Mouse (Mus musculus): ENCODE measurements around the gene Cfap43. TPM values are rescaled to one million over a fixed set of nuclear protein-coding genes. Genes with fewer than 3 reads are reported as not detected.

The Cfap43 gene
- polyA plus RNA-seq, 1 experiment from 2014 or later: 0.03 TPM

DNA sequence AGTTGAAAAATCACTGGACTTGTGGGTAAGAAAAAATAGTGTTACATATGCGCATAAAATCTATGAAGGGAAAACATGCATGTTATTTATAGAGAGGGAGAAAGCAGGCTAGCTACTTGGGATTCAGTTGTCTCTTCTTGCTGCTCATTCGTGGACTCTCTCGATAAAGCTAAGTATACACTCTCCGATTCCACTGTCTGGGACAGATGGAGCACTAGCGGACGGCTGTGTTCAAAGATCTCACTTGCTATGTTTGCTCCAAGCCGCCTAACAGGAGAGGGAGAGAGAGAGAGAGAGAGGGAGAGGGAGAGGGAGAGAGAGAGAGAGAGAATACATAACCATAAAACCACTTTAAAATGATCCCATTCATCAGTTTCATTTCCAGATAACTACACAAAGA lies 138.9 kb downstream of the Cfap43 start:
- DNase-seq (no peak), ATAC-seq (ENCODE audit: low read depth) (no peak)
- WGBS (ENCODE audit: insufficient replicate concordance): 75% methylated on average over 7 of the region's 7 CpGs
- no peak overlapping the region for H3K9ac ChIP-seq
- no peaks in the 10 kb centered on the region for H3K27me3 ChIP-seq
- no peak overlapping the region for H3K4me3 ChIP-seq (replicated peaks)
- H3K9me3 ChIP-seq (replicated peaks): no peaks in the 10 kb centered on the region
- no peak overlapping the region for H3K4me2 ChIP-seq
- H3K4me1 ChIP-seq (replicated peaks): no peaks in the 10 kb centered on the region
- no peaks in the 10 kb centered on the region for H3K36me3 ChIP-seq
- H3K27ac ChIP-seq: no peak overlapping the region

DNA sequence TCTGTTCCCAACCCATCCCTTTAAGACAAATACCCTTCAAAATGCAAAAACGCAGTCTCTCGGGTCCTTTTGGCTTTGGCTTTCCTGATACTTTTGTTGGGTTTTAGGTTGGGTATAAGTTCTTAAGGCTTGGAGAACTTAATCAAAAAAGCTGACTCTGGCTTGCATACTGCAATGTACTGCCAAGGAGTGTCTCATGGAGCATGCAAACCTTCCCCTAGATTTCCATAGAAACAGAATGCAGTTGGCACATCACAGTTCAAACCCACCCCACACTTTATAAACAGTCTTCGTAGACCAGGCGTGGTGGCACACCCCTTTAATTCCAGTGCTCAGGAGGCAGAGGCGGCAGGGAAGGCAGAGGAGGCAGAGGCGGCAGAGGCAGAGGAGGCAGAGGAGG lies 141.2 kb downstream of the Cfap43 start:
- 70% methylated on average over 6 of the region's 6 CpGs for WGBS (ENCODE audit: insufficient replicate concordance)
- DNase-seq: no peak
- Histone ChIP-seq H3K4me1 (replicated peaks) (no peaks in the 10 kb centered on the region), H3K27me3 (no peaks in the 10 kb centered on the region), H3K4me2 (no peak overlapping the region), H3K4me3 (replicated peaks) (no peak overlapping the region), H3K27ac (no peak overlapping the region), H3K9ac (no peak overlapping the region), H3K9me3 (replicated peaks) (no peaks in the 10 kb centered on the region), H3K36me3 (no peaks in the 10 kb centered on the region)
- no peak for ATAC-seq (ENCODE audit: low read depth)

DNA sequence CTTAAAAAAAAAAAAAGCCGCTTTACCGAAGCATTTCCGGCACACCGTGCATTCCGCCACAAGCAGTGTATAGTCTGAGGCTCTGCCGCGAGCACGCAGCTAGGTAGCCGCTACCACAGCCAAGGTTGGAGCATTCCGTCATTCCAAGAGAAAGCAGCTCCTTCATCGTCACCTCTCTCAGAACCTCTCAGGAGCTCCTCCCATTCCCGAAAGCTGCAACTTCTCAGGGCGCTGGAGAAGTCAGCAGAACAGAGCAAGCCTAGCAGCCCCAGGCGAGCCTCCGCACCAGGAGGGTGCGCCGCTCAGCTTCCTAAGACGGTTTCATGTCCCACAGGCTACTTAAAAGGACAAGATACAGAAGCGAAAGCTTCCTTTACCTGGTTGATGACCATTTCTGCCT lies 163.5 kb downstream of the Cfap43 start:
- no peak overlapping the region for H3K27ac ChIP-seq
- no peaks in the 10 kb centered on the region for H3K36me3 ChIP-seq
- no peak for DNase-seq
- 52% methylated on average over 19 of the region's 19 CpGs for WGBS (ENCODE audit: insufficient replicate concordance)
- H3K4me2 ChIP-seq: no peak overlapping the region
- H3K4me1 ChIP-seq (replicated peaks): no peaks in the 10 kb centered on the region
- H3K27me3 ChIP-seq: no peaks in the 10 kb centered on the region; the same call in 1 of the 2 replicates
- no peak for ATAC-seq (ENCODE audit: low read depth)
- no peak overlapping the region for H3K9ac ChIP-seq
- H3K9me3 ChIP-seq (replicated peaks): no peaks in the 10 kb centered on the region
- no peak overlapping the region for H3K4me3 ChIP-seq (replicated peaks)

DNA sequence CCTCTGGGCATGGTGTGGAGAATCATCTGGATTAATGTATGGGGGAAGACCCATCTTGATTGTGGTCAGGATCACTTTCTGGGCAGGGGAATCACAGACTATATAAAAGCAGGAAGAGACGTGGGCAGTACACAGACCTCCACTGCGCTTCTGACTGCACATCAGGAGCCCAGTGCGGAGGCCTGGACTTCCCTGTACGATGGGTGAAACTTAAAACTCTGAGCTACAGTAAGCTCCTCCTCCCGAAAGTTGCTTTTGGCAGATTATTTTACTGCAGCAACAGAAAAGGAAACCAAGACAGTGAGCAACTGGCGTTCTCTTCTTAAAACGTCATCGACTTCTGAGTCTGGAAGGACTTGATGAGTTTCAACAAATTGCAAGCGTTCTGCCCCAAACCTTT lies 164.2 kb downstream of the Cfap43 start:
- WGBS (ENCODE audit: insufficient replicate concordance): 62% methylated on average over 9 of the region's 9 CpGs
- no peaks in the 10 kb centered on the region; the same call in 1 of the 2 replicates for H3K27me3 ChIP-seq
- no peaks in the 10 kb centered on the region for H3K36me3 ChIP-seq
- ATAC-seq (ENCODE audit: low read depth) (no peak), DNase-seq (no peak)
- H3K4me1 ChIP-seq (replicated peaks): no peaks in the 10 kb centered on the region
- no peaks in the 10 kb centered on the region for H3K9me3 ChIP-seq (replicated peaks)
- no peak overlapping the region for H3K4me3 ChIP-seq (replicated peaks)
- H3K27ac ChIP-seq: no peak overlapping the region
- no peak overlapping the region for H3K4me2 ChIP-seq
- no peak overlapping the region for H3K9ac ChIP-seq

DNA sequence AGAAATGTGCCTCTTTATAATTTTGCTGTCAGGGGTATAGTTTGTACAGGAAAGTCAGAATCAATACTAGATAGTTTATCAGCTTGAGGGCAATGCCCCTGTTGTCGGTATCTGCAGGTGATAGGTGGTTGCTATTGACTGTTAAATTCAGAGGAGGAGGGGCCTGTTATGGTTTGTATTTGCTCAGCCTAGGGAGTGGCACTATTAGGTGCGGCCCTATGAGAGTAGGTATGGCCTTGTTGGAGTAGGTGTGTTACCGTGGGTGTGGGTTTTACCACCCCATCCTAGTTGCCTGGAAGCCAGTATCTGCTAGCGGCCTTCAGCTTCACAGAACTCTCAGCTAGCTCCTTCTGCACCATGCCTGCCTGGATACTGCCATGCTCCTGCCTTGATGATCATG lies 165.2 kb downstream of the Cfap43 start:
- Histone ChIP-seq H3K9me3 (replicated peaks) (no peaks in the 10 kb centered on the region), H3K27ac (no peak overlapping the region), H3K4me3 (replicated peaks) (no peak overlapping the region), H3K4me2 (no peak overlapping the region), H3K9ac (no peak overlapping the region), H3K27me3 (no peaks in the 10 kb centered on the region; the same call in 1 of the 2 replicates), H3K36me3 (no peaks in the 10 kb centered on the region), H3K4me1 (replicated peaks) (no peaks in the 10 kb centered on the region)
- no peak for ATAC-seq (ENCODE audit: low read depth)
- 49% methylated on average over 4 of the region's 4 CpGs for WGBS (ENCODE audit: insufficient replicate concordance)
- DNase-seq: no peak

DNA sequence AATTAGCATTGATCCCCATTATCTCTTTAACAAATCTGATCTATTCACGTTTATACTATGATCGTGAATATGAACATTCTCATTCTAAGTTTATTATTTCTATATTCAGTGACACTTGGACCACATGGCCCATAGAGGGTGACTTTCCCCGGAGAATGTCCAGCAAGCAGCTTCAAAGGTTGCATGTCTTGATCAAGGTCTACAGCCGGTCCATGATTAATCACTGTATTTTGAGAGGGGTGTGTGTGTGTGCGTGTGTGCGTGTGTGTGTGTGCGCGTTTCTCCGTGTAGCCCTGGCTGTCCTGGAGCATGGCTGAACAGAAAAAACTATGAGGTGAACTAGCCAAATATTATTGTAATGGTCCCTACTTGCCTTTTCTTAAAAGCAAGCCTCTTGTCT lies 166.6 kb downstream of the Cfap43 start:
- Histone ChIP-seq H3K4me3 (replicated peaks) (no peak overlapping the region), H3K9ac (no peak overlapping the region), H3K9me3 (replicated peaks) (no peaks in the 10 kb centered on the region), H3K27me3 (no peaks in the 10 kb centered on the region; the same call in 1 of the 2 replicates), H3K4me2 (no peak overlapping the region), H3K27ac (no peak overlapping the region), H3K36me3 (no peaks in the 10 kb centered on the region), H3K4me1 (replicated peaks) (no peaks in the 10 kb centered on the region)
- ATAC-seq (ENCODE audit: low read depth) (no peak), DNase-seq (no peak)
- WGBS (ENCODE audit: insufficient replicate concordance): 79% methylated on average over 9 of the region's 9 CpGs

DNA sequence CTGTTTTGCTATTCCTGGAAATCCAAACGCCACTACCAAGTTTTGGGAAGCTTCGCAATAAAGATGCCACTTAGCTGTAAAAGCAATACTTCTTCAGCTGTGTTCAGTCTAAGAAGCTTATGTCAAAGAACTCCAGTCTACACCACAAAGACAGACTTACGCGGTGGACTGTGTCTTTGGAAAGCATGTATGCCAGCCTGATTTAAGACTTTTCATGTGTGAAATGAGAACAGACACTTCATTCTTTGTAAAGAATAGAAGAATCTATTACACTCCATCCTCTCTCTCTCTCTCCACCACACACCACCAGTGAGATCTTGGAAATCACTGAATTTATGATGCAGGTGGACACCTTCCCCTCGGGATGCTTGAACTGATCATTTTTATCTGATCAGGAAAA lies 168.7 kb downstream of the Cfap43 start:
- DNase-seq: no peak
- H3K27ac ChIP-seq: no peak overlapping the region
- whole genome bisulfite sequencing (ENCODE audit: insufficient replicate concordance): 74% methylated on average over 5 of the region's 5 CpGs

DNA sequence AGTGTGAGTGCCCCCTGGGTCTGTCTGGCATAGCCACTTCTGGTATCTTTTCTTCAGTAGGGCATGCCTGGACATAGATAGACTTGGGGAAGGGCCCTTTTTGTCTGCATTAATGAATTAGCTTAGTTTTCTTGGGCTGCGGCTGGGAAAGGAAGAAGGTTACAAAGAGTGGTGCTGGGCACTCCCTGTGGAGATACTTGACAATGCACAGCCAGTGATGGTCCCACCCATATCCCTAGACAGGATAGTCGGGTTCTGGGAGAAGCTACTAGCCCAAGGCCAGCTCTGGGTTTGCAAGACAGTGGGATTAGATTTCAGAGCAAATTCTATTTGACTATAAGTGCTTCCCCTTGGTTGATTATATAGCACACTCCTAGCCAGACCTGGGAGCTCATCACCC lies 170.1 kb downstream of the Cfap43 start:
- Histone ChIP-seq H3K9ac (no peak overlapping the region), H3K4me2 (no peak overlapping the region), H3K36me3 (no peaks in the 10 kb centered on the region), H3K4me3 (replicated peaks) (no peak overlapping the region), H3K27me3 (no peaks in the 10 kb centered on the region), H3K27ac (no peak overlapping the region), H3K9me3 (replicated peaks) (no peaks in the 10 kb centered on the region), H3K4me1 (replicated peaks) (no peaks in the 10 kb centered on the region)
- ATAC-seq (ENCODE audit: low read depth): no peak
- no peak for DNase-seq
- WGBS (ENCODE audit: insufficient replicate concordance): 52% methylated on average over 2 of the region's 2 CpGs

More for the DNA sequence above, 168.7 kb downstream of the Cfap43 start:
- H3K9me3 ChIP-seq (replicated peaks): no peaks in the 10 kb centered on the region
- H3K4me2 ChIP-seq: no peak overlapping the region
- no peak overlapping the region for H3K4me3 ChIP-seq (replicated peaks)
- H3K27me3 ChIP-seq: no peaks in the 10 kb centered on the region; the same call in 1 of the 2 replicates
- H3K4me1 ChIP-seq (replicated peaks): no peaks in the 10 kb centered on the region
- ATAC-seq (ENCODE audit: low read depth): no peak
- H3K36me3 ChIP-seq: no peaks in the 10 kb centered on the region
- no peak overlapping the region for H3K9ac ChIP-seq

DNA sequence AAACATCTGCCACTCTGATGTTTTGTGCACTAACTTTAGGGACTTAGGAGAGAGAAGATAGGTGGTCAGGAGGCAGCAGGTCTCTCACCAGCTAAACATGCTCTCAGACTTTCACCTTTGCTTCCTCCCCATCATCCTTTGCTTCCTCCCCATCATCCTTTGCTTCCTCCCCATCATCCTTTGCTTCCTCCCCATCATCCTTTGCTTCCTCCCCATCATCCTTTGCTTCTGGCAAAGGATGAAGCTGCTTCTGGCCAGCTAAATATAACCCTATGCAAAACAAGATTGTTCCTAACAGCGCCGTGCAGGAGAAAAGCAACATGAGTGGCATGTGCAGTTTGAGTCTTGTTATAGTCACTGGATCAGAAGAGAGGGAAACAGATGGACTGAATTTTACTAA lies 172.0 kb downstream of the Cfap43 start:
- Histone ChIP-seq H3K9me3 (replicated peaks) (no peaks in the 10 kb centered on the region), H3K27ac (no peak overlapping the region), H3K4me1 (replicated peaks) (no peaks in the 10 kb centered on the region), H3K36me3 (no peaks in the 10 kb centered on the region), H3K4me2 (no peak overlapping the region), H3K4me3 (replicated peaks) (no peak overlapping the region), H3K27me3 (no peaks in the 10 kb centered on the region), H3K9ac (no peak overlapping the region)
- ATAC-seq (ENCODE audit: low read depth) (no peak), DNase-seq (no peak)
- 80% methylated on average over 2 of the region's 2 CpGs for WGBS (ENCODE audit: insufficient replicate concordance)

DNA sequence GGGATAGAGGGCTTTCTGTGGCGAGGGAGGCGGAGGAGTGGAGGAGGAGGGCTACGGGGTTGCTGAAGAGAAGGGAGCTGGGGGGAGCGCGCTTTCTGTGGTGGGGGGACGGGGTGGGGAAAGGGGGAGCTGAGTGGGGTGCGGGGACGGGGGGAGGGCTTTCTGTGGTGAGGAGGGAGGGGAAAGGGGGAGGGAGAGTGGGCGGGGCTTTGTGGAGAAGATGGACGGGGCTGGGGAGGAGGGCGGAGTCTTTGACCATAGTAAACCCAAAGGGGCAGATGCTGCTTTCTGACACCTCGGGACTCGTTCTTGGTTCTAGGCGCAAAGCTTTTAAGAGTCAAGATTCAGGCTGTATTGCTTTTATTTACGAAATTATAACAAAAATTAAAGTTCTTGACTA lies 187.2 kb downstream of the Cfap43 start:
- ATAC-seq (ENCODE audit: low read depth): peak; percentile 39

DNA sequence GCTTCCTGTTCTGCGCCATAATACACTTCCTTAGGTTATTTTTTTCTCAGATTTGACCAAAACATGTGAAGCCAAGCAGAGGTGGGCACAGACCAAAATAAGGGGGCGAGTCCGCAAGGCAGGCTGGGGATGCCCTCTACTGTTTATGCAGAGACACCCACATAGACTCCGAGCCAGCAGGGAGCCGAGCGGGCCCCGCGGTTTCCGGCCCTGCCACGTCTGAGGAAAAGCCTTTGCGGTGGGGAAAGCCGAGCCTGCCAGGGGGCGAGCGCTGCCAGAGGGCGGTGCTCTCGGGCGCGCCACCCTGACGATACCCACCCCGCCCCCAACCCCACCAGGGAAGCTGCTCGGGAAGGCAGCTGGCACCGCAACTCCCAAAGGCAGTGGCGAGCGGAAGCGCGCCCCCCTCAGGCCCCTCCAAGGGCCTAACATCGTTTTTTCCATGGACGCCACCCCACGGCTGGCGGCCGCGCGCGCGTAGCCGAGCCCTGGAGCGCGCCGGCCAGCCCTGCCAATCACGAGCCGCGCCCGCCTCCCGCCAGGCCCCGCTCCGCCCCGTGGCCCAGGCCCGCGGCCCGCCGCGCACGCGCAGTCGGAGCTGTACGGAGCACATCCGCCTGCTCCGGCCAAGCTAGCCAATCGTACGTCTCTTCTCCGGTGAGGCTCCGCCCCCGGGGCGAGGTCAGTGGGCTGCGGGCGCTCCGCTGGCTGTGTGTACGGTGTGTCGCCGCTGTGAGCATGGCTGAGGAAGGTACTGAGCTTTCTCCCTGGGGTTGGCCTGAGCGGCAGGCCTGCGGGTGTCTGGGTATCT lies 187.8 kb downstream of the Cfap43 start, which contains the start of gene Sfr1:
Gene Sfr1 (plus strand): TSS at position 612 of the 811 bp plus-strand sequence.
- under 1% methylated on average over 63 of the region's 72 CpGs for WGBS (ENCODE audit: insufficient replicate concordance)
- Histone ChIP-seq H3K4me1 (replicated peaks) (peaks cover 27% of the 10 kb centered on the region), H3K27ac (peak within 1 kb of the TSS; percentile 90), H3K4me3 (replicated peaks) (peak within 1 kb of the TSS; percentile 88), H3K9ac (peak within 1 kb of the TSS; percentile 85), H3K4me2 (peak within 1 kb of the TSS; percentile 87), H3K9me3 (replicated peaks) (no peaks in the 10 kb centered on the region), H3K36me3 (peaks cover 34% of the 10 kb centered on the region), H3K27me3 (no peaks in the 10 kb centered on the region)
- peak; percentile 99 for DNase-seq
- ATAC-seq (ENCODE audit: low read depth): peak; percentile 96

More for the DNA sequence above, 187.2 kb downstream of the Cfap43 start:
- H3K9ac ChIP-seq: peak overlapping the region; percentile 85
- H3K36me3 ChIP-seq: peaks cover 38% of the 10 kb centered on the region
- WGBS (ENCODE audit: insufficient replicate concordance): 5% methylated on average over 15 of the region's 15 CpGs
- H3K4me2 ChIP-seq: peak overlapping the region; percentile 65
- peak overlapping the region; percentile 90 for H3K27ac ChIP-seq
- H3K4me3 ChIP-seq (replicated peaks): peak overlapping the region; percentile 88
- H3K9me3 ChIP-seq (replicated peaks): no peaks in the 10 kb centered on the region
- DNase-seq: no peak
- no peaks in the 10 kb centered on the region for H3K27me3 ChIP-seq
- peaks cover 27% of the 10 kb centered on the region for H3K4me1 ChIP-seq (replicated peaks)

DNA sequence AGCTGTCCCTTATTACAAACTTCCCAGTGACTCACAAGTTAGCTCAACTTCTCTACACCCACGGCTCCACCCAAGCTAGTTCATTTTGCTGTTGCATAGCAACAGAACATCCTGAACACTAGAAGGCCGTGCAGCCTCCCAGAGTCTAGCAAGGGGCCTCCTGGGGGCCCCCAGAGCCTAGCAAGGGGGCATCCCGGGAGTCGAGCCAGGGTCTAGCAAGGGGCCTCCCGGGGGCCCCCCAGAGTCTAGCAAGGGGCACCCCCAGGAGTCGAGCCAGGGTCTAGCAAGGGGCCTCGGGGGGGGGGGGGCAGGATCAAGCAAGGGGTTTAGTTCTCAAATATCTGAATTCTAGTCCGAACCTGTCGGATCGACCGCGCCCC lies 188.4 kb downstream of the Cfap43 start:
- Histone ChIP-seq H3K9me3 (replicated peaks) (no peaks in the 10 kb centered on the region), H3K4me3 (replicated peaks) (peak overlapping the region; percentile 88), H3K27ac (peak overlapping the region; percentile 87), H3K9ac (peak overlapping the region; percentile 79), H3K4me1 (replicated peaks) (peaks cover 25% of the 10 kb centered on the region), H3K36me3 (peaks cover 28% of the 10 kb centered on the region), H3K27me3 (no peaks in the 10 kb centered on the region), H3K4me2 (peak overlapping the region; percentile 87)
- WGBS (ENCODE audit: insufficient replicate concordance): under 1% methylated on average over 12 of the region's 12 CpGs
- DNase-seq: peak; percentile 63
- peak; percentile 53 for ATAC-seq (ENCODE audit: low read depth)

Data from liver, embryonic 13.5 days (tissue).